Mouse (Mus musculus) forebrain, embryonic 13.5 days (tissue): Measurements from ENCODE around the gene Gpr132. TPM values are rescaled to one million over a fixed set of nuclear protein-coding genes. Genes with fewer than 3 reads are reported as not detected.
A peak's percentile ranks its signal among the peaks of the same experiment; 100 is the strongest.

Experiments
- ATAC-seq: fragments of 200-750 bp; cut with Nextera tagmentation; 2 replicates; pipeline ENCODE4 v1.8.0; 2017
- H3K27ac ChIP-seq: fragments of 300-500 bp; sonication (generic); 2 replicates; pipeline ENCODE4 v1.5.1; 2015; ENCODE audit warnings: inconsistent platforms, mild to moderate bottlenecking, moderate library complexity
- H3K27me3 ChIP-seq: fragments of 300-500 bp; sonication (generic); 2 replicates; pipeline ENCODE4 v1.6.1; 2015; ENCODE audit warnings: mild to moderate bottlenecking, inconsistent platforms
- H3K36me3 ChIP-seq: fragments of 300-500 bp; sonication (generic); 2 replicates; pipeline ENCODE4 v1.6.1; 2015; ENCODE audit warnings: mild to moderate bottlenecking, inconsistent platforms; ENCODE audit not compliant: poor library complexity, severe bottlenecking
- H3K4me1 ChIP-seq: fragments of 300-500 bp; sonication (generic); 2 replicates; pipeline ENCODE4 v1.6.1; 2015; ENCODE audit warnings: inconsistent platforms
- H3K4me2 ChIP-seq: fragments of 300-500 bp; sonication (generic); 2 replicates; pipeline ENCODE4 v1.6.1; 2015; ENCODE audit warnings: inconsistent platforms, mild to moderate bottlenecking, moderate library complexity
- H3K4me3 ChIP-seq: fragments of 300-500 bp; sonication (generic); 2 replicates; pipeline ENCODE4 v1.5.1; 2015; ENCODE audit warnings: mild to moderate bottlenecking, inconsistent platforms
- H3K9ac ChIP-seq: fragments of 300-500 bp; sonication (generic); 2 replicates; pipeline ENCODE4 v1.6.1; 2015; ENCODE audit warnings: mild to moderate bottlenecking, inconsistent platforms
- H3K9me3 ChIP-seq: fragments of 300-500 bp; sonication (generic); replicated peaks from 2 replicates; pipeline ENCODE4 v1.6.1; 2016; ENCODE audit warnings: inconsistent platforms
- WGBS: fragments of 180-500 bp; shearing (Covaris S2); methylation state at CpG from one replicate; pipeline ENCODE4 v1.1.7; 2015; 5-methylcytosine and 5-hydroxymethylcytosine counted together
- polyA plus RNA-seq: library from polyadenylated mRNA; unstranded; fragments of >200 nt; fragmentation: Nextera tagmentation; extraction: Ambion mirVana; gene quantifications from 2 replicates; pipeline ENCODE4 v1.2.1, GENCODE M21; 2015

Gene Gpr132
- polyA plus RNA-seq, 1 experiment from 2014 or later = not detected

DNA sequence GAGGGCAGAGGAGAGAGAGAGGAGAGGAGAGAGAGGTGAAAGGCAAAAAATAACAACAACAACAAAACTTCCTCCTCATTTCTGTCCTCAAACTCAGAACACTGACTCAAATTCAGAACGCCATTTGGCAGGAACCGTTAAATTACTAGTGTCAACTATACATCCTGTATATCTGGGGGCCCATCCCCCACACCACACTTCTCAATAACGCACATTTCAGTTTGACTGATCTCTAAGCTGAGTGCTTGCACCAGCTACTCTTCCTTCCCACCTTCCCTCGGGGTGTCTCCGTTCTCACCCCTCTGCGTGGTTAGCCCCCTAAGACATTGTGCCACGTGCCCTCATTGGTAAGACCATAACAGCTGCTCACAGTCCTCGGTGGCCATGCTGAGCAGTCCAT, 8.1 kb downstream of the Gpr132 start:
- Histone ChIP-seq H3K4me3 (no peak overlapping the region), H3K9me3 (no peaks in the 10 kb centered on the region), H3K4me1 (no peaks in the 10 kb centered on the region), H3K9ac (no peak overlapping the region), H3K36me3 (no peaks in the 10 kb centered on the region), H3K27me3 (no peaks in the 10 kb centered on the region), H3K4me2 (no peak overlapping the region), H3K27ac (no peak overlapping the region)
- ATAC-seq = no peak
- WGBS = 85% methylated on average over 8 of the region's 8 CpGs

DNA sequence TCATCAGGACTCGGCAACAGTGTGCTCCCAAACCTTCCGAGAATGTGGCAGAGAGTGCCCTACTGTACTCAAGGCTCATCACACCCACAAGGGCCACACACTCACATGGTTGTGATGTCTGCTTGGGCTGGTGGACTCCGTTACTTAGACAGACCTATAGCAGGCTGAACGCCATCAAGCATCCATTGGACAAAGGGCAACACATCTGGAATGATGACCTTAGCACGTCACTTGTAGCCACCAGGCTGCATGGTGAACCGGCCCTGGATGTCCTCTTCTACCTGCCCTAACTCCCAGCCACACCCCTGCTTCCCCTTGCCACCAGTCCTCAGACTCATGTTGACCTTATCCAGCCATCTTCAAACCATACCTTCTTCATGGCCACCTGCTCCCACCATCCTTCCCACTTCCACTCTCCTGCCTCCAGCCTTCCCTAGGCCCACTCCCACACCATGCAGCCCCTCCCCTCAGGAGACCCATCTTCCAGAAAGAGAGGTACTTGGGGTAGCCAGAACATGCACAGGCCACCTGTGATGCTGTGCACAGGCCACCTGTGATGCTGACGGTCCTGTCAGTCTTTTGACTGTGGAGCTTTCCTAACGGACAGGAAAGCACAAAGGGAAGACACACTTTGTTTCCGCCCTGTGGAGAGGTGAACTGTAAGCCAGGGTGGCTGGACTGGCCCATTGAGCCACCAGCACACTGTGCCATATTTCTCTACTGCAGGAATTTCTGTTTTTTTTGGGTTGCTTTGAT, 9.3 kb downstream of the Gpr132 start:
- 90% methylated on average over 9 of the region's 9 CpGs for WGBS
- ATAC-seq = no peak
- Histone ChIP-seq H3K27me3 (no peaks in the 10 kb centered on the region), H3K4me3 (no peak overlapping the region), H3K36me3 (no peaks in the 10 kb centered on the region), H3K9ac (no peak overlapping the region), H3K4me1 (no peaks in the 10 kb centered on the region), H3K9me3 (no peaks in the 10 kb centered on the region), H3K27ac (no peak overlapping the region), H3K4me2 (no peak overlapping the region)

GRCm38 (mm10) chr12:112857021-112857925, 10.8 kb downstream of the Gpr132 start:
- Histone ChIP-seq H3K9me3 (no peaks in the 10 kb centered on the region), H3K9ac (no peak overlapping the region), H3K4me2 (no peak overlapping the region), H3K27ac (no peak overlapping the region), H3K27me3 (no peaks in the 10 kb centered on the region), H3K4me1 (no peaks in the 10 kb centered on the region), H3K36me3 (no peaks in the 10 kb centered on the region), H3K4me3 (no peak overlapping the region)
- no peak for ATAC-seq
- 71% methylated on average over 9 of the region's 9 CpGs for WGBS

DNA sequence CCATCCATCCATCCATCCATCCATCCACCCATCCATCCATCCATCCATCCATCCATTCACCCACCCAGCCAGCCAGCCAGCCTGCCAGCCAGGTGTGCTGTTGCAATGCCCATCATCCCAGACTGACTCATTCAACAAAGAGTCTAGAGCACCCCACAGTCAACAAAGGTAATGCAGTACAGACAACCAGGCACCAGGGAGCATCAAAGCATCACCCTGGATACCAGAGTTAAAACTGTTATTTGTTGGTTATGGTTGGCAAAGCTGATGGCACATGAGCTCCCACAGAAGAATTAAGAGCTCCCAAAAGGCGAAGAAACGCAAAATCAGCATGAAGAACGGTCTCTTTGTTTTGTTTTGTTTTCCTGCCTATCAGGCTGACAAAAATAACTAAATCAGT, 11.7 kb downstream of the Gpr132 start:
- Histone ChIP-seq H3K4me2 (no peak overlapping the region), H3K9me3 (no peaks in the 10 kb centered on the region), H3K4me1 (no peaks in the 10 kb centered on the region), H3K9ac (no peak overlapping the region), H3K4me3 (no peak overlapping the region), H3K36me3 (no peaks in the 10 kb centered on the region), H3K27ac (no peak overlapping the region), H3K27me3 (no peaks in the 10 kb centered on the region)
- ATAC-seq = no peak
- WGBS = 88% methylated on average over 3 of the region's 3 CpGs

GRCm38 (mm10) chr12:112854610-112855333, 13.3 kb downstream of the Gpr132 start:
- Histone ChIP-seq H3K27ac (no peak overlapping the region), H3K4me3 (no peak overlapping the region), H3K9ac (0 out of 2 replicates have a peak overlapping the region, but pooled peaks have one; percentile 21), H3K36me3 (no peaks in the 10 kb centered on the region), H3K9me3 (no peaks in the 10 kb centered on the region), H3K4me2 (no peak overlapping the region), H3K27me3 (no peaks in the 10 kb centered on the region), H3K4me1 (no peaks in the 10 kb centered on the region)
- WGBS = 72% methylated on average over 7 of the region's 7 CpGs
- ATAC-seq = no peak

DNA sequence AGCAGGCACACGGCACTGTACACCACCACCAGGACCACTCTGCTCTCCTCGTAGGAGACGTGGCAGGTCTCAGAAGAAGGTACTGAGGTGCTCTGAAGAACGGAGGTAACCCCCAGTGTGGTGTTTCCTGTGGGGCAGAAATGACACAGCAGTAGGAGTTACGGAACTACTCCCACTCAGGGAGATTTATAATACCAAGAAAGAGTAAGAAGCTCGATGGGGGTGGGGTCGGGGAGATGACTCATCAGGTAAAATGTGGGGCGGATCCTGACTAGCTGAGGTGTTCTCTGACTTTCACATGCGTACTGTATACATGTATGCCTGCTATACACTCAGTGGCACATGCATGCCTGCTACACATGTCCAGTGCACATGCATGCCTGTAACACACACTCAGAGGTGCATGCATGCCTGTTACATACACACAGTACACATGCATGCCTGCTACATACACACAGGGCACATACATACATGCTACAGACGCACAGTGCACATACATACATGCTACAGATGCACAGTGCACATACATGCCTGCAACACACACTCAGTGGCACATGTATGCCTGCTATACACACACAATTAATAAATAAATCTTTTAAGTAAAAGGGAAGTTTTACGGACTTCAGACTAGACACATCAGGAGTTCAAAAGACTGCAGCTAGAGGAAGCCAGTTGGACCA, 14.8 kb downstream of the Gpr132 start:
- H3K27me3 ChIP-seq = no peaks in the 10 kb centered on the region
- 86% methylated on average over 11 of the region's 11 CpGs for WGBS
- no peak overlapping the region for H3K9ac ChIP-seq
- no peak overlapping the region for H3K27ac ChIP-seq
- H3K36me3 ChIP-seq = no peaks in the 10 kb centered on the region
- H3K4me2 ChIP-seq = no peak overlapping the region
- no peak for ATAC-seq
- H3K4me3 ChIP-seq = no peak overlapping the region
- H3K9me3 ChIP-seq = no peaks in the 10 kb centered on the region
- H3K4me1 ChIP-seq = no peaks in the 10 kb centered on the region

GRCm38 (mm10) chr12:112851116-112851515, 16.9 kb downstream of the Gpr132 start:
- Histone ChIP-seq H3K4me2 (no peak overlapping the region), H3K36me3 (no peaks in the 10 kb centered on the region), H3K4me1 (no peaks in the 10 kb centered on the region), H3K4me3 (no peak overlapping the region), H3K27ac (no peak overlapping the region), H3K9ac (no peak overlapping the region), H3K9me3 (no peaks in the 10 kb centered on the region), H3K27me3 (no peaks in the 10 kb centered on the region)
- 51% methylated on average over 8 of the region's 8 CpGs for WGBS
- no peak for ATAC-seq

DNA sequence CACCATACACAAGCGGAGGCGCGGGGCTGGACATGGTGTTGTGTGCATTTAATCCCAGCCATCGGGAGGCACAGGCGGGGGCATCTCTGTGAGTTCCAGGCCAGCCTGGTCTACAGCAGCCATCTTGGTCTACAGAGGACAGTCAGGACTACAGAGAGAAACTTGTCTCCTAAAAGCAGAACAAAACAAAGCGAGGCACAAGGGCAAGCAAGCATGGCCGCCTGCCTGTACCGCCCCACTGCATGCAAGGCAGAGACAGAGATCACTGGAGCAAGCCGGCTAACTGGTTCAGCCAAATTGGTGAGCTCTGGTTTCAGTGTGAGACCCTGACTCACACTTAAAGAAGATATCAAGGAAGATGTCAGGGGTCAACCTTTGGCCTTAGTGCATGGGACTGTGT, 17.7 kb downstream of the Gpr132 start:
- no peak overlapping the region for H3K4me3 ChIP-seq
- 87% methylated on average over 9 of the region's 9 CpGs for WGBS
- H3K4me2 ChIP-seq = no peak overlapping the region
- H3K27me3 ChIP-seq = no peaks in the 10 kb centered on the region
- ATAC-seq = no peak
- no peaks in the 10 kb centered on the region for H3K36me3 ChIP-seq
- H3K27ac ChIP-seq = no peak overlapping the region
- H3K9me3 ChIP-seq = no peaks in the 10 kb centered on the region
- H3K4me1 ChIP-seq = no peaks in the 10 kb centered on the region
- H3K9ac ChIP-seq = no peak overlapping the region

- Histone ChIP-seq H3K27me3 (peaks cover 2% of the 10 kb centered on the region; the same call in 1 of the 2 replicates), H3K27ac (no peak overlapping the region), H3K4me3 (no peak overlapping the region), H3K4me2 (no peak overlapping the region), H3K9ac (no peak overlapping the region), H3K36me3 (no peaks in the 10 kb centered on the region), H3K4me1 (no peaks in the 10 kb centered on the region), H3K9me3 (no peaks in the 10 kb centered on the region)
- ATAC-seq = no peak
- 92% methylated on average over 11 of the region's 11 CpGs for WGBS
Observed at GRCm38 (mm10) chr12:112849235-112850022, 18.6 kb downstream of the Gpr132 start.

DNA sequence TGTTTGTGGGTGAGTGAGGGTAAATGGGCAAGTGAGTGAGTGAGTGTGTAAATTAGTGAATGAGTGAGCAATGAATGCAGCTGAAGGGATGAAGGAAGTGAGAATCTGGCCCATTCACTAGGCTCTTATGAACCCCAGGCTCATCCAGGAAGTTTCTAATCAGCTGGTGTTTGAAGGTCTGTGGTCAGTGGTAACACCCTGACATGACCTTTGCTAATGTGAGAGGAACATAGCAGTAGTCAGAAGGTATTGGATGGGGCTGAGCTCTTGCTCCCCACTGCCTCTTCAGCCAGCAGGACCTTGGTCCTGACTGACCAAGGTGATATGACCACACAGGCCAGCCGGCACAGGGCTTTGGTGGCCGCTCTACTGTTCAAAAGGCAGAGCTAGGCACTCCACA, 20.1 kb downstream of the Gpr132 start:
- ATAC-seq = no peak
- no peaks in the 10 kb centered on the region for H3K4me1 ChIP-seq
- no peak overlapping the region for H3K9ac ChIP-seq
- H3K4me3 ChIP-seq = no peak overlapping the region
- H3K4me2 ChIP-seq = no peak overlapping the region
- H3K27me3 ChIP-seq = peaks cover 3% of the 10 kb centered on the region; the same call in 1 of the 2 replicates
- no peaks in the 10 kb centered on the region for H3K9me3 ChIP-seq
- 98% methylated on average over 2 of the region's 2 CpGs for WGBS
- H3K36me3 ChIP-seq = no peaks in the 10 kb centered on the region
- H3K27ac ChIP-seq = no peak overlapping the region

- H3K9me3 ChIP-seq = 0 out of 2 replicates have a peak, but pooled peaks cover 5% of the 10 kb centered on the region
- H3K9ac ChIP-seq = no peak overlapping the region
- peak; percentile 77; the same call in 1 of the 2 replicates for ATAC-seq
- no peak overlapping the region for H3K27ac ChIP-seq
- no peaks in the 10 kb centered on the region for H3K4me1 ChIP-seq
- WGBS = 17% methylated on average over 3 of the region's 3 CpGs
- H3K27me3 ChIP-seq = peaks cover 3% of the 10 kb centered on the region; the same call in 1 of the 2 replicates
- H3K4me2 ChIP-seq = no peak overlapping the region
- H3K4me3 ChIP-seq = no peak overlapping the region
- H3K36me3 ChIP-seq = no peaks in the 10 kb centered on the region
Observed at GRCm38 (mm10) chr12:112843803-112844202, 24.2 kb downstream of the Gpr132 start.
